In genomic region chr16:97325975-97326374, GRCm38 (mm10) we compare ENCODE assay signal across 8 mouse cellular contexts. TPM values are rescaled to one million over a fixed set of nuclear protein-coding genes. Genes with fewer than 3 reads are reported as not detected.
DNase-seq lines count a peak whose midpoint lies in the region; ATAC-seq and TF ChIP-seq lines count a peak whose summit lies in the region.
"Had no signal": no experiment of that assay in that cellular context is flagged by ENCODE, and none has a peak within 500 bp of the region (broad histone marks: within the 10 kb centered on the region; RNA-seq: fewer than 3 reads in every experiment).

No protein-coding gene starts in this region.

- TF ChIP-seq POLR2A in kidney, adult 2 months (IDR thresholded peaks at IDR 0.05; ENCODE audit: low read depth, low read length), result no peak

- ATAC-seq in kidney, embryonic 16.5 days (ENCODE audit: low FRiP score, low TSS enrichment), result no peak
- ATAC-seq in forebrain, postnatal 0 days, result peak; percentile 43
- ATAC-seq in megakaryocyte progenitor cell, adult 5-6 weeks (replicated peaks; ENCODE audit: poor library complexity), result peak; percentile 86

- no peaks in the 10 kb centered on the region for H3K27me3 ChIP-seq in kidney, adult 2 months (replicated peaks; ENCODE audit: control insufficient read depth, insufficient read depth, low read length)
- no peaks in the 10 kb centered on the region for H3K27me3 ChIP-seq in kidney, embryonic 16.5 days (ENCODE audit: insufficient read depth, low read length)
- no peaks in the 10 kb centered on the region for H3K27me3 ChIP-seq in forebrain, postnatal 0 days (ENCODE audit: insufficient read depth, low read length)

- peak; percentile 10 for DNase-seq in kidney, adult 2 months
- peak; percentile 9 for DNase-seq in T-cell, adult 2 months (ENCODE audit: low spot score)
- DNase-seq in forebrain, postnatal 0 days, result peak; percentile 38
- DNase-seq in layer of hippocampus, postnatal 14 days (ENCODE audit: low spot score in 2 of 2), result peak; percentile 55 to 60
- DNase-seq in spleen, adult 12 weeks (ENCODE audit: low spot score), result no peak

- no peak overlapping the region for H3K4me3 ChIP-seq in kidney, adult 2 months (ENCODE audit: insufficient read depth, low read depth, low read length)
- H3K4me3 ChIP-seq in kidney, embryonic 16.5 days (ENCODE audit: low read length), result no peak overlapping the region
- H3K4me3 ChIP-seq in forebrain, postnatal 0 days (ENCODE audit: low read depth, low read length), result no peak overlapping the region
- H3K4me3 ChIP-seq: erythroblast, embryonic 14.5 days had no signal

- H3K4me2 ChIP-seq in kidney, embryonic 16.5 days (replicated peaks; ENCODE audit: low read depth, low read length), result no peak overlapping the region
- H3K4me2 ChIP-seq in forebrain, postnatal 0 days (ENCODE audit: low read depth), result no peak overlapping the region

- no peaks in the 10 kb centered on the region for H3K9me3 ChIP-seq in kidney, embryonic 16.5 days (ENCODE audit: low read length)
- no peaks in the 10 kb centered on the region for H3K9me3 ChIP-seq in forebrain, postnatal 0 days (ENCODE audit: low read length)

- no peaks in the 10 kb centered on the region for H3K4me1 ChIP-seq in kidney, adult 2 months (ENCODE audit: control insufficient read depth, insufficient read depth, low read length)
- H3K4me1 ChIP-seq in kidney, embryonic 16.5 days (ENCODE audit: insufficient read depth, low read length), result no peaks in the 10 kb centered on the region
- no peaks in the 10 kb centered on the region for H3K4me1 ChIP-seq in forebrain, postnatal 0 days (ENCODE audit: insufficient read depth)

- no peak overlapping the region for H3K9ac ChIP-seq in kidney, embryonic 16.5 days (replicated peaks; ENCODE audit: low read length)
- H3K9ac ChIP-seq in forebrain, postnatal 0 days, result no peak overlapping the region

- TF ChIP-seq CTCF in kidney, adult 2 months (conservative IDR thresholded peaks at IDR 0.05; ENCODE audit: insufficient read depth, insufficient read length, low read depth, low read length), result peak; percentile 45
- peak; percentile 68 for TF ChIP-seq CTCF in forebrain, postnatal 0 days (IDR thresholded peaks at IDR 0.05; ENCODE audit: low read depth)

- no peaks in the 10 kb centered on the region for H3K36me3 ChIP-seq in kidney, adult 2 months (ENCODE audit: control insufficient read depth, insufficient read depth, low read length)
- H3K36me3 ChIP-seq in kidney, embryonic 16.5 days (ENCODE audit: insufficient read depth, low read length), result no peaks in the 10 kb centered on the region
- no peaks in the 10 kb centered on the region for H3K36me3 ChIP-seq in forebrain, postnatal 0 days (ENCODE audit: insufficient read depth)

- no peak overlapping the region for H3K27ac ChIP-seq in kidney, adult 2 months (ENCODE audit: insufficient read depth, low read depth, low read length)
- no peak overlapping the region for H3K27ac ChIP-seq in kidney, embryonic 16.5 days (ENCODE audit: low read length)
- H3K27ac ChIP-seq in forebrain, postnatal 0 days (ENCODE audit: low read depth, low read length), result no peak overlapping the region

- WGBS in kidney, adult 2 months, result 32% methylated on average over 8 of the region's 8 CpGs
- 19% methylated on average over 8 of the region's 8 CpGs for WGBS in kidney, embryonic 16.5 days
- WGBS in forebrain, postnatal 0 days, result 29% methylated on average over 8 of the region's 8 CpGs

RNA-seq across cellular contexts. Expression of gene Bace2, which starts 30.6 kb away (rescaled TPM):
- 1.6 and 1.7 TPM in 2 replicates for polyA plus RNA-seq in kidney, adult 2 months (2012; rRNA removed)
- 10.0 and 11.2 TPM in 2 replicates for polyA plus RNA-seq in kidney, embryonic 16.5 days (2015; fragmentation: Nextera tagmentation; extraction: Ambion mirVana)
- 2.2 and 2.6 TPM in 2 replicates for total RNA-seq in forebrain, postnatal 0 days (2014; rRNA removed)
- polyA plus RNA-seq in forebrain, postnatal 0 days (2015; fragmentation: Nextera tagmentation; extraction: Ambion mirVana), result 4.5 and 5.9 TPM in 2 replicates
- total RNA-seq in layer of hippocampus, postnatal 14 days (2021), result 10 to 100 TPM in 1 of 2 experiments, 1 to 10 TPM in 1; 5.8 to 10.7 TPM
- not detected in 2 replicates for total RNA-seq in megakaryocyte progenitor cell, adult 5-6 weeks (2015)
- total RNA-seq in megakaryocyte progenitor cell, adult 5-6 weeks (2017), result not detected in 2 replicates
- polyA plus RNA-seq: erythroblast, embryonic 14.5 days had no signal
